Comparison of ENCODE assay signal across 8 mouse cellular contexts in the genomic region with DNA sequence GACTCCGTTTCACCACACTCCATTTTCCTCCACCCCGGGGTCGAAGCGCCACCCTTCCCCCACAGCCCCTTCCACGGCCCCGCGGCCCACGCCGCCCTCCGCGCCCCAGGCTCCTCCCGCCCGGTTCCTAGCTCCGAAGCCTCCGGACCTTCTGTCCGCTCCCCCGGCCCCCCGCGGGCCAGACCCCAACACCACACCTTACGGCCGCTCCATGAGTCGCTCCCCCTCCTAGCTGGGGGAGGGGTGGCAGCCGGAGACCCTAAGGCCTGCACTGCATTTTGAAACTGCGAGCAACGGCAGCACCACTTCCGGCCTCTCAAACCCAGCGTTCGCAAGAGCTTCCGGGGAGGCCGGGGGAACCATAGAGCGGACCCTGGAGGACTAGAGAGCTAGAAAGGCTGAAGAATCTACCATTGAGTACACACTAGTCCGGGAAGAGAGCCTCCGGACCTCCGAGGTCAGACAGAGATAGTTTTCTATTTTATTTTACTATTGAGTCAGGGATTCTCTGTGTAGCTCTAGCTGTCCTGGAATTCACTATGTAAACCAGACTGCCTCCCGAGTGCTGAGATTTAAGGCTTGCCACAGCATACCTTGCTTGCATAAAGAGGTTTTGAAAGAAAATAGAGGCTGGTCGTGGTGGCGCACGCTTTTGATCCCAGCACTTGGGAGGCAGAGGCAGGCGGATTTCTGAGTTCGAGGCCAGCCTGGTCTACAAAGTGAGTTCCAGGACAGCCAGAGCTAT. TPM values are rescaled to one million over a fixed set of nuclear protein-coding genes. Genes with fewer than 3 reads are reported as not detected.
DNase-seq lines count a peak whose midpoint lies in the region; ATAC-seq lines count a peak whose summit lies in the region.

No protein-coding gene starts in this region.

- no peaks in the 10 kb centered on the region for H3K36me3 ChIP-seq in hindbrain, embryonic 16.5 days (ENCODE audit: control insufficient read depth, insufficient read depth, low read length)
- H3K36me3 ChIP-seq in macrophage (ENCODE audit: inconsistent target): no peaks in the 10 kb centered on the region

- peak overlapping the region; percentile 97 for H3K9ac ChIP-seq in hindbrain, embryonic 16.5 days (ENCODE audit: low read depth, low read length)

- peak overlapping the region; percentile 67 for H3K4me2 ChIP-seq in hindbrain, embryonic 16.5 days (ENCODE audit: low read length)

- peaks cover 6% of the 10 kb centered on the region for H3K4me1 ChIP-seq in hindbrain, embryonic 16.5 days (ENCODE audit: control insufficient read depth, insufficient read depth, low read depth, low read length)

- peak; percentile 92 for DNase-seq in T-cell, adult 2 months (ENCODE audit: low spot score)
- peak; percentile 80 to 86 for DNase-seq in cerebellum, postnatal 36 days
- DNase-seq in gastrocnemius, adult 18-20 months (ENCODE audit: low spot score): peak; percentile 87
- DNase-seq in left cerebral cortex, adult 18-20 months (ENCODE audit: low spot score in 2 of 2): peak; percentile 79 to 87
- peak; percentile 92 for DNase-seq in right cerebral cortex, adult 18-20 months
- peak; percentile 40 for DNase-seq in urinary bladder, postnatal 10 days (ENCODE audit: low spot score)

- no peaks in the 10 kb centered on the region for H3K27me3 ChIP-seq in hindbrain, embryonic 16.5 days (replicated peaks; ENCODE audit: control insufficient read depth, insufficient read depth, low read length)

- peak overlapping the region; percentile 92 for H3K27ac ChIP-seq in hindbrain, embryonic 16.5 days (ENCODE audit: low read depth, low read length)
- peak overlapping the region; percentile 70 for H3K27ac ChIP-seq in macrophage

- H3K4me3 ChIP-seq in hindbrain, embryonic 16.5 days (ENCODE audit: low read length): peak overlapping the region; percentile 96
- peak overlapping the region; percentile 75 for H3K4me3 ChIP-seq in macrophage (ENCODE audit: inconsistent target)

- H3K9me3 ChIP-seq in hindbrain, embryonic 16.5 days (ENCODE audit: control insufficient read depth, low read length): no peaks in the 10 kb centered on the region

- peaks cover 50% of the 10 kb centered on the region for H3K79me2 ChIP-seq in macrophage (ENCODE audit: inconsistent target)

- peak; percentile 98 for ATAC-seq in hindbrain, embryonic 16.5 days

- WGBS in hindbrain, embryonic 16.5 days: under 1% methylated on average over 38 of the region's 40 CpGs
- WGBS in macrophage (ENCODE audit: missing documents): under 1% methylated on average over 31 of the region's 40 CpGs

RNA-seq across cellular contexts. Expression of gene Mdm4, which starts 5.1 kb away (rescaled TPM):
- 10 to 100 TPM; 20.6 to 22.3 TPM for total RNA-seq in gastrocnemius, adult 18-20 months (2021)
- polyA plus RNA-seq in hindbrain, embryonic 16.5 days (2015; fragmentation: Nextera tagmentation; extraction: Ambion mirVana): 30.2 and 30.3 TPM in 2 replicates
- 10 to 100 TPM; 76.8 to 77.9 TPM for total RNA-seq in left cerebral cortex, adult 18-20 months (2021)
- 100 to 1,000 TPM; 490 to 931 (median 683) TPM for total RNA-seq in macrophage (2018; cell fraction: chromatin; rRNA removed)
- 10 to 100 TPM; 17.0 to 47.8 (median 22.4) TPM for total RNA-seq in macrophage (2018; cell fraction: cytosol; rRNA removed)
- total RNA-seq in macrophage (2018; cell fraction: nucleus; rRNA removed): 100 to 1,000 TPM; 196 to 415 (median 274) TPM
- polyA plus RNA-seq in macrophage (2018): 13.6 to 28.1 TPM (median 15.4 TPM) in 3 replicates

RNA-seq across cellular contexts. Expression of gene Pik3c2b, which starts 20.2 kb away (rescaled TPM):
- total RNA-seq in gastrocnemius, adult 18-20 months (2021): 10 to 100 TPM in 1 of 2 experiments, 1 to 10 TPM in 1; 8.2 to 10.8 TPM
- 10.3 and 11.4 TPM in 2 replicates for polyA plus RNA-seq in hindbrain, embryonic 16.5 days (2015; fragmentation: Nextera tagmentation; extraction: Ambion mirVana)
- total RNA-seq in left cerebral cortex, adult 18-20 months (2021): 10 to 100 TPM; 14.6 to 15.2 TPM
- total RNA-seq in macrophage (2018; cell fraction: chromatin; rRNA removed): under 1 TPM in 8 of 26 experiments, not detected in 18; 0.07 to 0.38 (median 0.28) TPM
- total RNA-seq in macrophage (2018; cell fraction: cytosol; rRNA removed): under 1 TPM in 12 of 26 experiments, not detected in 14; under 0.01 to 0.09 (median 0.05) TPM
- under 1 TPM in 14 of 26 experiments, not detected in 12; 0.06 to 0.49 (median 0.15) TPM for total RNA-seq in macrophage (2018; cell fraction: nucleus; rRNA removed)
- 0.04 TPM in 1 of 3 replicates, not detected in the others for polyA plus RNA-seq in macrophage (2018)

Comparison
In these comparisons a context has a peak if more than half of its experiments do, and no peak if none do; other contexts are left out.
1. Peak in every context shown above with its lines: DNase-seq, ATAC-seq, H3K4me3 ChIP-seq and H3K27ac ChIP-seq.
2. DNase-seq: peak in every context shown above with its lines; median percentile 92 in T-cell, adult 2 months; 92 in right cerebral cortex, adult 18-20 months; 87 in gastrocnemius, adult 18-20 months; 83 in cerebellum, postnatal 36 days; 83 in left cerebral cortex, adult 18-20 months; 40 in urinary bladder, postnatal 10 days.